Mouse (Mus musculus) embryonic facial prominence, embryonic 12.5 days (tissue): ENCODE data around the gene Cfdp1. TPM values are rescaled to one million over a fixed set of nuclear protein-coding genes. Genes with fewer than 3 reads are reported as not detected.

Source experiments
- ATAC-seq: fragments of 200-750 bp; cut with Nextera tagmentation; 2 replicates; pipeline ENCODE4 v1.8.0; 2017; ENCODE audit not compliant: insufficient number of reproducible peaks, insufficient read depth, low FRiP score, low TSS enrichment
- H3K27ac ChIP-seq: fragments of 300-500 bp; sonication (generic); 2 replicates; pipeline ENCODE4 v1.5.1; 2016; ENCODE audit warnings: mild to moderate bottlenecking
- H3K27me3 ChIP-seq: fragments of 300-500 bp; sonication (generic); 2 replicates; pipeline ENCODE4 v1.6.1; 2016; ENCODE audit warnings: mild to moderate bottlenecking, moderate library complexity
- H3K36me3 ChIP-seq: fragments of 300-500 bp; sonication (generic); 2 replicates; pipeline ENCODE4 v1.6.1; 2016; ENCODE audit warnings: mild to moderate bottlenecking
- H3K4me1 ChIP-seq: fragments of 300-500 bp; sonication (generic); 2 replicates; pipeline ENCODE4 v1.6.1; 2016
- H3K4me2 ChIP-seq: fragments of 300-500 bp; sonication (generic); replicated peaks from 2 replicates; pipeline ENCODE4 v1.6.1; 2016; ENCODE audit warnings: mild to moderate bottlenecking, moderate library complexity
- H3K4me3 ChIP-seq: fragments of 300-500 bp; sonication (generic); 2 replicates; pipeline ENCODE4 v1.5.1; 2016; ENCODE audit warnings: mild to moderate bottlenecking
- H3K9ac ChIP-seq: fragments of 300-500 bp; sonication (generic); 2 replicates; pipeline ENCODE4 v1.6.1; 2016; ENCODE audit warnings: mild to moderate bottlenecking, moderate library complexity
- H3K9me3 ChIP-seq: fragments of 300-500 bp; sonication (generic); 2 replicates; pipeline ENCODE4 v1.6.1; 2016; ENCODE audit warnings: mild to moderate bottlenecking, moderate library complexity
- WGBS: fragments of 180-500 bp; shearing (Covaris S2); methylation state at CpG from one replicate; pipeline ENCODE4 v1.1.7; 2016; 5-methylcytosine and 5-hydroxymethylcytosine counted together
- polyA plus RNA-seq: library from polyadenylated mRNA; unstranded; fragments of >200 nt; fragmentation: Nextera tagmentation; extraction: Ambion mirVana; gene quantifications from 2 replicates; pipeline ENCODE4 v1.2.1, GENCODE M21; 2016

Gene Cfdp1
- polyA plus RNA-seq, 1 experiment from 2014 or later = 250 TPM

GRCm38 (mm10) chr8:111743792-111744696 is 110.0 kb downstream of the Cfdp1 start, which contains the start of gene Bcar1:
TSS of gene Bcar1 (minus strand) at chr8:111743809.
- Histone ChIP-seq H3K9ac (peak within 1 kb of the TSS; percentile 95), H3K27me3 (no peaks in the 10 kb centered on the region), H3K4me2 (peak within 1 kb of the TSS; percentile 71), H3K27ac (peak within 1 kb of the TSS; percentile 82), H3K4me3 (peak within 1 kb of the TSS; percentile 96), H3K4me1 (peaks cover 56% of the 10 kb centered on the region), H3K36me3 (no peaks in the 10 kb centered on the region), H3K9me3 (no peaks in the 10 kb centered on the region)
- WGBS = 11% methylated on average over 32 of the region's 40 CpGs
- ATAC-seq = 0 out of 2 replicates have a peak, but pooled peaks have one; percentile 37

GRCm38 (mm10) chr8:111743101-111743791 is 110.8 kb downstream of the Cfdp1 start:
- Histone ChIP-seq H3K27me3 (no peaks in the 10 kb centered on the region), H3K4me3 (peak overlapping the region; percentile 96), H3K4me1 (peaks cover 59% of the 10 kb centered on the region), H3K9me3 (no peaks in the 10 kb centered on the region), H3K4me2 (peak overlapping the region; percentile 71), H3K9ac (peak overlapping the region; percentile 95), H3K27ac (peak overlapping the region; percentile 82), H3K36me3 (no peaks in the 10 kb centered on the region)
- under 1% methylated on average over 44 of the region's 44 CpGs for WGBS
- 0 out of 2 replicates have a peak, but pooled peaks have one; percentile 22 for ATAC-seq

- Histone ChIP-seq H3K27ac (peak overlapping the region; percentile 82), H3K27me3 (no peaks in the 10 kb centered on the region), H3K4me1 (peaks cover 59% of the 10 kb centered on the region), H3K4me3 (peak overlapping the region; percentile 96), H3K4me2 (peak overlapping the region; percentile 71), H3K36me3 (no peaks in the 10 kb centered on the region), H3K9ac (peak overlapping the region; percentile 95), H3K9me3 (no peaks in the 10 kb centered on the region)
- ATAC-seq = no peak
- WGBS = 16% methylated on average over 11 of the region's 11 CpGs
Observed at GRCm38 (mm10) chr8:111742261-111743037, 111.6 kb downstream of the Cfdp1 start.

GRCm38 (mm10) chr8:111741556-111741955 is 112.5 kb downstream of the Cfdp1 start:
- Histone ChIP-seq H3K27ac (peak overlapping the region; percentile 82; the same call in 1 of the 2 replicates), H3K4me3 (0 out of 2 replicates have a peak overlapping the region, but pooled peaks have one; percentile 8), H3K9ac (0 out of 2 replicates have a peak overlapping the region, but pooled peaks have one; percentile 95), H3K36me3 (no peaks in the 10 kb centered on the region), H3K4me1 (peaks cover 64% of the 10 kb centered on the region), H3K4me2 (peak overlapping the region; percentile 71), H3K9me3 (no peaks in the 10 kb centered on the region), H3K27me3 (no peaks in the 10 kb centered on the region)
- no peak for ATAC-seq
- WGBS = 65% methylated on average over 6 of the region's 6 CpGs

GRCm38 (mm10) chr8:111740994-111741393 is 113.1 kb downstream of the Cfdp1 start:
- peaks cover 67% of the 10 kb centered on the region for H3K4me1 ChIP-seq

GRCm38 (mm10) chr8:111740301-111740711 is 113.8 kb downstream of the Cfdp1 start:
- H3K27ac ChIP-seq = no peak overlapping the region
- no peaks in the 10 kb centered on the region for H3K27me3 ChIP-seq
- no peaks in the 10 kb centered on the region for H3K9me3 ChIP-seq
- peaks cover 67% of the 10 kb centered on the region for H3K4me1 ChIP-seq
- no peaks in the 10 kb centered on the region for H3K36me3 ChIP-seq
- ATAC-seq = no peak
- WGBS = 75% methylated on average over 7 of the region's 7 CpGs
- 0 out of 2 replicates have a peak overlapping the region, but pooled peaks have one; percentile 30 for H3K9ac ChIP-seq
- H3K4me3 ChIP-seq = no peak overlapping the region
- no peak overlapping the region for H3K4me2 ChIP-seq

More at GRCm38 (mm10) chr8:111740994-111741393, 113.1 kb downstream of the Cfdp1 start:
- no peak overlapping the region for H3K27ac ChIP-seq
- H3K9ac ChIP-seq = no peak overlapping the region
- no peaks in the 10 kb centered on the region for H3K27me3 ChIP-seq
- no peak overlapping the region for H3K4me3 ChIP-seq
- no peak overlapping the region for H3K4me2 ChIP-seq
- ATAC-seq = no peak
- H3K9me3 ChIP-seq = no peaks in the 10 kb centered on the region
- H3K36me3 ChIP-seq = no peaks in the 10 kb centered on the region
- WGBS = 82% methylated on average over 8 of the region's 8 CpGs

GRCm38 (mm10) chr8:111739604-111740003 is 114.5 kb downstream of the Cfdp1 start:
- Histone ChIP-seq H3K36me3 (no peaks in the 10 kb centered on the region), H3K27me3 (no peaks in the 10 kb centered on the region), H3K27ac (peak overlapping the region; percentile 26; the same call in 1 of the 2 replicates), H3K9ac (0 out of 2 replicates have a peak overlapping the region, but pooled peaks have one; percentile 30), H3K4me3 (no peak overlapping the region), H3K4me2 (no peak overlapping the region), H3K4me1 (peaks cover 74% of the 10 kb centered on the region), H3K9me3 (no peaks in the 10 kb centered on the region)
- no peak for ATAC-seq
- WGBS = 46% methylated on average over 7 of the region's 7 CpGs

- 56% methylated on average over 6 of the region's 6 CpGs for WGBS
- Histone ChIP-seq H3K9me3 (no peaks in the 10 kb centered on the region), H3K27me3 (no peaks in the 10 kb centered on the region), H3K4me2 (no peak overlapping the region), H3K4me1 (peaks cover 75% of the 10 kb centered on the region), H3K36me3 (no peaks in the 10 kb centered on the region), H3K27ac (peak overlapping the region; percentile 26; the same call in 1 of the 2 replicates), H3K4me3 (no peak overlapping the region), H3K9ac (no peak overlapping the region)
- ATAC-seq = no peak
Observed at GRCm38 (mm10) chr8:111738867-111739266, 115.2 kb downstream of the Cfdp1 start.

GRCm38 (mm10) chr8:111736321-111736720 is 117.8 kb downstream of the Cfdp1 start:
- Histone ChIP-seq H3K27me3 (no peaks in the 10 kb centered on the region), H3K9me3 (no peaks in the 10 kb centered on the region), H3K4me3 (no peak overlapping the region), H3K4me1 (peaks cover 77% of the 10 kb centered on the region), H3K4me2 (no peak overlapping the region), H3K9ac (no peak overlapping the region), H3K27ac (peak overlapping the region; percentile 42), H3K36me3 (no peaks in the 10 kb centered on the region)
- WGBS = 44% methylated on average over 7 of the region's 7 CpGs
- no peak for ATAC-seq

- Histone ChIP-seq H3K4me2 (no peak overlapping the region), H3K27ac (peak overlapping the region; percentile 30), H3K27me3 (no peaks in the 10 kb centered on the region), H3K4me3 (no peak overlapping the region), H3K9me3 (no peaks in the 10 kb centered on the region), H3K36me3 (no peaks in the 10 kb centered on the region), H3K4me1 (peaks cover 77% of the 10 kb centered on the region), H3K9ac (no peak overlapping the region)
- WGBS = 59% methylated on average over 4 of the region's 4 CpGs
- ATAC-seq = no peak
Observed at GRCm38 (mm10) chr8:111735791-111736190, 118.3 kb downstream of the Cfdp1 start.

GRCm38 (mm10) chr8:111735335-111735761 is 118.7 kb downstream of the Cfdp1 start:
- H3K4me3 ChIP-seq = no peak overlapping the region
- H3K9me3 ChIP-seq = no peaks in the 10 kb centered on the region
- H3K27me3 ChIP-seq = no peaks in the 10 kb centered on the region
- H3K9ac ChIP-seq = no peak overlapping the region
- peak overlapping the region; percentile 87 for H3K27ac ChIP-seq
- 37% methylated on average over 8 of the region's 8 CpGs for WGBS
- no peaks in the 10 kb centered on the region for H3K36me3 ChIP-seq
- peaks cover 77% of the 10 kb centered on the region for H3K4me1 ChIP-seq
- no peak for ATAC-seq
- no peak overlapping the region for H3K4me2 ChIP-seq
